ENCODE assay signal across 8 mouse cellular contexts in the genomic region with DNA sequence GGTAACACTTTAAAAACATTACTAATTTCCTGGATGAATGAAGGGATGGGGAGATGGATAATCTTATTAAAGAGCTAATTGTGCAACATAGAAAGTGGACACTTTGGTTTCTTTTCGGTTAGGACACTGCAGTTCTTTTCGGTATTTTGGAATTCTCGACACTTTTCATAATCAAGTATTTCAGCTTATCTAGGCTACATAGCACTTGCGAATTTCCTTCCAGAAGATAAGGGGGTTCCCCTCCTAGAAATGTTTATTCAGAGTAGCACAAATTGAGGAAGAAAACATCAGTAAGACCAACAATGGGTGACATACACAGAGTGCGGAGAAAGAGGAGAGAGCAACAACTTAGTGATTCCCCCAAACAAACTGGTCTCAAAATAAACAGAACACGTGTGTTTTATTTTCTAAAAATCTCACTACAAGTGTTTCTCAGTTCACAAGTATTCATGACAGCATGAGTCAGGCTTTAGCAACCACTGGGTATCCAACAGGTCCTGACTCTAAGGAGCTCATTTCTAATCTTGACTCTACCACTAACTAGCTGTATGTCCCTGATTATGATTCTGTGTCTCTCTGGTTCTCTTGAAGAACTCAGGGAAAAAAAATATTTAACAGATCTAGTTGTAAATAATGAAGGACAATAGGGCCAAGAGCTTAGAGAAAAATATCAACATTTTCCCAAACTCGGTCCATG. TPM values are rescaled to one million over a fixed set of nuclear protein-coding genes. Genes with fewer than 3 reads are reported as not detected.
DNase-seq lines count a peak whose midpoint lies in the region; ATAC-seq and TF ChIP-seq lines count a peak whose summit lies in the region.

No protein-coding gene starts in this region.

- no peak for DNase-seq in gastrocnemius, adult 2 months
- DNase-seq in gastrocnemius, postnatal 10 days = no peak
- no peak for DNase-seq in left cerebral cortex, adult 8-10 months (ENCODE audit: low spot score in 2 of 2)
- DNase-seq in thymus, adult 18-20 months = no peak
- DNase-seq in thymus, postnatal 25 days = no peak

- H3K9me3 ChIP-seq in ES-Bruce4 (replicated peaks; ENCODE audit: control insufficient read depth, insufficient read depth, low read length, poor library complexity, severe bottlenecking) = no peaks in the 10 kb centered on the region
- H3K9me3 ChIP-seq in heart, embryonic 16.5 days (replicated peaks; ENCODE audit: control insufficient read depth, low read length) = no peaks in the 10 kb centered on the region

- ATAC-seq in heart, embryonic 16.5 days (replicated peaks; ENCODE audit: extremely low read depth, insufficient read depth, low FRiP score) = no peak
- ATAC-seq in megakaryocyte progenitor cell, adult 5-6 weeks (replicated peaks; ENCODE audit: poor library complexity) = peak; percentile 18; the same call in 1 of the 2 replicates

- 52% methylated on average over 7 of the region's 7 CpGs for WGBS in heart, embryonic 16.5 days

- H3K9ac ChIP-seq in ES-Bruce4 (ENCODE audit: low read depth, poor library complexity, severe bottlenecking) = peak overlapping the region; percentile 62; the same call in 1 of the 2 replicates
- peak overlapping the region; percentile 93 for H3K9ac ChIP-seq in heart, embryonic 16.5 days (ENCODE audit: low read length)

- peak overlapping the region; percentile 84 for H3K4me3 ChIP-seq in gastrocnemius, adult 2 months
- H3K4me3 ChIP-seq in ES-Bruce4 (ENCODE audit: low read depth, low read length) = no peak overlapping the region
- H3K4me3 ChIP-seq in heart, embryonic 16.5 days (ENCODE audit: low read length) = peak overlapping the region; percentile 86

- peaks cover 2% of the 10 kb centered on the region for H3K4me1 ChIP-seq in ES-Bruce4 (ENCODE audit: control insufficient read depth, insufficient read depth, low read length)
- H3K4me1 ChIP-seq in heart, embryonic 16.5 days (ENCODE audit: control insufficient read depth, insufficient read depth, low read length) = peaks cover 15% of the 10 kb centered on the region

- no peak for TF ChIP-seq CTCF in gastrocnemius, adult 2 months (IDR thresholded peaks at IDR 0.05)
- TF ChIP-seq CTCF in ES-Bruce4 (IDR thresholded peaks at IDR 0.05; ENCODE audit: low read depth, low read length) = no peak

- peak overlapping the region; percentile 96 for H3K4me2 ChIP-seq in heart, embryonic 16.5 days (ENCODE audit: low read depth, low read length)

- peak overlapping the region; percentile 99 for H3K27ac ChIP-seq in gastrocnemius, adult 2 months
- H3K27ac ChIP-seq in ES-Bruce4 (ENCODE audit: insufficient read depth, low read length) = no peak overlapping the region
- H3K27ac ChIP-seq in heart, embryonic 16.5 days (ENCODE audit: low read length) = no peak overlapping the region

- TF ChIP-seq EP300 in ES-Bruce4 (IDR thresholded peaks at IDR 0.05; ENCODE audit: insufficient read depth, low read depth, low read length) = no peak

- intact Hi-C loops in gastrocnemius, adult 2 months (cut with DNase I) = no loop called here

- no peaks in the 10 kb centered on the region for H3K36me3 ChIP-seq in ES-Bruce4 (ENCODE audit: control insufficient read depth, insufficient read depth, low read length, poor library complexity, severe bottlenecking)
- no peaks in the 10 kb centered on the region for H3K36me3 ChIP-seq in heart, embryonic 16.5 days (ENCODE audit: control insufficient read depth, insufficient read depth)

- H3K27me3 ChIP-seq in ES-Bruce4 (ENCODE audit: control insufficient read depth, insufficient read depth, low read length, poor library complexity, severe bottlenecking) = no peaks in the 10 kb centered on the region
- no peaks in the 10 kb centered on the region for H3K27me3 ChIP-seq in heart, embryonic 16.5 days (ENCODE audit: control insufficient read depth, insufficient read depth, low read length)

- TF ChIP-seq POLR2A in ES-Bruce4 (IDR thresholded peaks at IDR 0.05; ENCODE audit: insufficient read depth, low read length) = no peak

RNA-seq across cellular contexts. Expression of a gene that starts 1.5 kb away (rescaled TPM):
- total RNA-seq in gastrocnemius, adult 2 months (2021) = 100 to 1,000 TPM in 1 of 2 experiments, 10 to 100 TPM in 1; 77.9 to 127 TPM
- total RNA-seq in gastrocnemius, postnatal 10 days (2021) = 10 to 100 TPM; 73.9 to 93.8 TPM
- polyA plus RNA-seq in ES-Bruce4 (2011; ENCODE audit: insufficient read depth, insufficient read length, low read depth, missing spikeins) = 103 and 105 TPM in 2 replicates
- polyA plus RNA-seq in heart, embryonic 16.5 days (2015; fragmentation: Nextera tagmentation; extraction: Ambion mirVana) = 80.3 and 92.2 TPM in 2 replicates
- 117 and 125 TPM in 2 replicates for total RNA-seq in megakaryocyte progenitor cell, adult 5-6 weeks (2015)
- total RNA-seq in megakaryocyte progenitor cell, adult 5-6 weeks (2017) = 36.0 and 36.6 TPM in 2 replicates
- 10 to 100 TPM; 43.7 to 51.4 (median 48.4) TPM for total RNA-seq in left cerebral cortex, adult 8-10 months (2022)
